8 mouse cellular contexts compared by ENCODE assay signal in genomic region chr10:84985956-84986355, GRCm38 (mm10).
A peak's percentile ranks its signal among the peaks of the same experiment; 100 is the strongest.
DNase-seq lines count a peak whose midpoint lies in the region; ATAC-seq lines count a peak whose summit lies in the region.

No protein-coding gene starts in this region.

- no peaks in the 10 kb centered on the region for H3K27me3 ChIP-seq in hindbrain, embryonic 11.5 days (ENCODE audit: control insufficient read depth, insufficient read depth, low read length)
- H3K27me3 ChIP-seq in hindbrain, embryonic 16.5 days (replicated peaks; ENCODE audit: control insufficient read depth, insufficient read depth, low read length): no peaks in the 10 kb centered on the region

- no peak overlapping the region for H3K9ac ChIP-seq in hindbrain, embryonic 11.5 days (ENCODE audit: low read depth, low read length)
- H3K9ac ChIP-seq in hindbrain, embryonic 16.5 days (ENCODE audit: low read depth, low read length): no peak overlapping the region

- intact Hi-C loops in left cerebral cortex, postnatal 36 days (cut with DNase I): loop anchor here (10.0 kb wide), 1 partner anchor 341 kb away; no protein-coding TSS in a partner anchor

- H3K27ac ChIP-seq in hindbrain, embryonic 11.5 days (ENCODE audit: low read depth, low read length): no peak overlapping the region
- no peak overlapping the region for H3K27ac ChIP-seq in hindbrain, embryonic 16.5 days (ENCODE audit: low read depth, low read length)

- no peak for ATAC-seq in hindbrain, embryonic 11.5 days (ENCODE audit: low FRiP score)
- no peak for ATAC-seq in hindbrain, embryonic 16.5 days
- no peak for ATAC-seq in erythroid progenitor cell, adult 5-6 weeks (replicated peaks; ENCODE audit: low FRiP score, poor library complexity, severe bottlenecking)

- DNase-seq in hindbrain, embryonic 11.5 days (ENCODE audit: low spot score): peak; percentile 33
- DNase-seq in B cell, adult 2 months: peak; percentile 55 to 56
- peak; percentile 38 for DNase-seq in R1 (ENCODE audit: low read depth, low spot score)
- peak; percentile 46 for DNase-seq in frontal cortex, postnatal 25 days (ENCODE audit: low spot score in 2 of 2)
- DNase-seq in left cerebral cortex, postnatal 36 days (ENCODE audit: low spot score in 2 of 2): peak; percentile 45 to 54
- peak; percentile 80 for DNase-seq in right cerebral cortex, postnatal 4 days

- no peaks in the 10 kb centered on the region for H3K9me3 ChIP-seq in hindbrain, embryonic 11.5 days (ENCODE audit: control insufficient read depth, low read length)
- no peaks in the 10 kb centered on the region for H3K9me3 ChIP-seq in hindbrain, embryonic 16.5 days (ENCODE audit: control insufficient read depth, low read length)

- H3K4me3 ChIP-seq in hindbrain, embryonic 11.5 days (ENCODE audit: low read depth, low read length): no peak overlapping the region
- no peak overlapping the region for H3K4me3 ChIP-seq in hindbrain, embryonic 16.5 days (ENCODE audit: low read length)

- H3K4me1 ChIP-seq in hindbrain, embryonic 11.5 days (replicated peaks; ENCODE audit: control insufficient read depth, insufficient read depth, low read length): no peaks in the 10 kb centered on the region
- H3K4me1 ChIP-seq in hindbrain, embryonic 16.5 days (ENCODE audit: control insufficient read depth, insufficient read depth, low read depth, low read length): no peaks in the 10 kb centered on the region

- H3K36me3 ChIP-seq in hindbrain, embryonic 11.5 days (ENCODE audit: control insufficient read depth, insufficient read depth, low read length): no peaks in the 10 kb centered on the region
- peaks cover 21% of the 10 kb centered on the region for H3K36me3 ChIP-seq in hindbrain, embryonic 16.5 days (ENCODE audit: control insufficient read depth, insufficient read depth, low read length)

- no peak overlapping the region for H3K4me2 ChIP-seq in hindbrain, embryonic 11.5 days (replicated peaks; ENCODE audit: low read depth, low read length)
- H3K4me2 ChIP-seq in hindbrain, embryonic 16.5 days (ENCODE audit: low read length): no peak overlapping the region

- 83% methylated on average over 9 of the region's 9 CpGs for WGBS in hindbrain, embryonic 11.5 days
- WGBS in hindbrain, embryonic 16.5 days: 65% methylated on average over 9 of the region's 9 CpGs
